Mouse (Mus musculus) limb, embryonic 14.5 days (tissue): ENCODE results near the gene Cul3. TPM values are rescaled to one million over a fixed set of nuclear protein-coding genes. Genes with fewer than 3 reads are reported as not detected.

Source experiments
- ATAC-seq: fragments of 200-750 bp; cut with Nextera tagmentation; 2 replicates; pipeline ENCODE4 v1.8.0; 2017; ENCODE audit warnings: low read depth, moderate number of reproducible peaks, moderate TSS enrichment; ENCODE audit not compliant: low FRiP score
- DNase-seq: peaks from one replicate; pipeline ENCODE4 v3.0.0-alpha.2; 2015; ENCODE audit warnings: low spot score
- H3K27ac ChIP-seq: fragments of 300-500 bp; sonication (generic); replicated peaks from 2 replicates; pipeline ENCODE4 v1.5.1; 2014; ENCODE audit warnings: low read depth, mild to moderate bottlenecking, low read length, moderate library complexity, mixed read lengths
- H3K27me3 ChIP-seq: fragments of 300-500 bp; sonication (generic); 2 replicates; pipeline ENCODE4 v1.6.1; 2014; ENCODE audit warnings: low read length, mixed read lengths; ENCODE audit not compliant: control insufficient read depth, insufficient read depth
- H3K36me3 ChIP-seq: fragments of 300-500 bp; sonication (generic); 2 replicates; pipeline ENCODE4 v1.6.1; 2014; ENCODE audit warnings: mild to moderate bottlenecking, low read length, moderate library complexity, mixed read lengths; ENCODE audit not compliant: control insufficient read depth, insufficient read depth
- H3K4me1 ChIP-seq: fragments of 300-500 bp; sonication (generic); 2 replicates; pipeline ENCODE4 v1.6.1; 2014; ENCODE audit warnings: antibody characterized with exemption, low read length, mixed read lengths; ENCODE audit not compliant: control insufficient read depth, insufficient read depth
- H3K4me2 ChIP-seq: fragments of 300-500 bp; sonication (generic); replicated peaks from 2 replicates; pipeline ENCODE4 v1.6.1; 2014; ENCODE audit warnings: low read depth, mild to moderate bottlenecking, low read length, moderate library complexity; ENCODE audit not compliant: severe bottlenecking
- H3K4me3 ChIP-seq: fragments of 300-500 bp; sonication (generic); replicated peaks from 2 replicates; pipeline ENCODE4 v1.5.1; 2014; ENCODE audit warnings: low read length
- H3K9ac ChIP-seq: fragments of 300-500 bp; sonication (generic); 2 replicates; pipeline ENCODE4 v1.6.1; 2014; ENCODE audit warnings: mild to moderate bottlenecking, low read depth, low read length, moderate library complexity; ENCODE audit not compliant: severe bottlenecking
- H3K9me3 ChIP-seq: fragments of 300-500 bp; sonication (generic); 2 replicates; pipeline ENCODE4 v1.6.1; 2016; ENCODE audit warnings: low read length; ENCODE audit not compliant: control insufficient read depth
- POLR2A ChIP-seq: fragments of 200-500 bp; IDR thresholded peaks from 2 replicates; pipeline ENCODE4 v1.8.0; 2012; ENCODE audit warnings: inconsistent platforms, mild to moderate bottlenecking, moderate library complexity, borderline replicate concordance; ENCODE audit not compliant: insufficient read depth, insufficient read length; ENCODE audit errors: extremely low read depth
- WGBS: fragments of 180-500 bp; shearing (Covaris S2); extraction: QIAGEN DNeasy Blood & Tissue Kit; methylation state at CpG from one replicate; pipeline ENCODE4 v1.1.7; 2014; 5-methylcytosine and 5-hydroxymethylcytosine counted together
- polyA plus RNA-seq, 2 experiments: library from polyadenylated mRNA; depleted of rRNA in 1 of 2; stranded (reverse) in 1 of 2; unstranded in 1 of 2; fragments of >200 nt; fragmentation: Nextera tagmentation in 1 of 2; extraction: Ambion mirVana in 1 of 2; gene quantifications; 2 replicates each; pipeline versions ENCODE4 v1.2.1 to v1.2.3; 2012 to 2014

The Cul3 gene
- polyA plus RNA-seq, 2 experiments, result 62.1 to 63.8 TPM

DNA sequence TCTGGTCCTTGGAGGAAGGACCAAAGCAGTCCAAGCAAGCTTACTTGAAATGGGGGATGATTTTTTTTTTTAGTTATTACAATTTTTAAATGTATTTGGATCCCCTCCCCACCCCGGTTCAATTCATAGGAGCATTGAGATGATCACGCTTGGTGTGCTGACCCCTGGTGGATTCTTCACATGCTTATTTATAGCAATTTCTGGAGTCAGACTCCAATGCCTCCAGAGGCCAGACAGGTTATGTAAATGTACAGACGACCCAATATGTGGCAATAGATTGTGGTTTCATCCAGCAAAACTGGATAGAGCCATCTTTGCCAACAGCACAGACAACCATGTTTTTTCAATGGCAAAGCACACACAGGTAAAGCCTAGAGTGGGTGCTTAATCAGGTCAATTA lies 96.2 kb downstream of the Cul3 start:
- no peaks in the 10 kb centered on the region for H3K36me3 ChIP-seq
- no peak for TF ChIP-seq POLR2A
- H3K4me3 ChIP-seq, result no peak overlapping the region
- H3K4me2 ChIP-seq, result no peak overlapping the region
- H3K27me3 ChIP-seq, result no peaks in the 10 kb centered on the region
- DNase-seq (no peak), ATAC-seq (no peak)
- no peak overlapping the region for H3K9ac ChIP-seq
- H3K27ac ChIP-seq, result no peak overlapping the region
- H3K4me1 ChIP-seq, result no peaks in the 10 kb centered on the region
- 75% methylated on average over 3 of the region's 3 CpGs for WGBS
- H3K9me3 ChIP-seq, result no peaks in the 10 kb centered on the region

DNA sequence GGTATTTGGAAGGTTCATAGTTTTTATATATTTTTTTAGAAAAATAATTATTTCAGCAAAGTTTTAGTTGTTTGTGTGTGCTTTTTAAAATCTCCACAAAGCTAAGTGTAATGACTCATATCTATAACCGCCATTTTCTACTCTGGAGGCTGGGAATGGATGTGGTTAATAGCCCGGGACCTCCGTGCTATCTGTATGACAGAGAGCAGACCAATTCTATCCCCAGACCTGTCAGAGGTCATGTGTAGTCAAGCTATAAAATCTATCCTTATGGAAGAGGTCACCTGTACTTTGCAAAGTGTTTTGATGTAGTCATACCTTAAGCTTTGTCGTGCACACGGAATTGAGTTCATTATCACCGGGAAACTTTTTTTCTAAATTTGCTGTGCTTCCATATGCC lies 98.7 kb downstream of the Cul3 start:
- no peaks in the 10 kb centered on the region for H3K36me3 ChIP-seq
- DNase-seq, result no peak
- no peaks in the 10 kb centered on the region for H3K4me1 ChIP-seq
- TF ChIP-seq POLR2A, result no peak
- no peak overlapping the region for H3K27ac ChIP-seq
- no peaks in the 10 kb centered on the region for H3K27me3 ChIP-seq
- no peak for ATAC-seq
- H3K4me3 ChIP-seq, result no peak overlapping the region
- 92% methylated on average over 6 of the region's 6 CpGs for whole genome bisulfite sequencing
- no peak overlapping the region for H3K4me2 ChIP-seq
- H3K9me3 ChIP-seq, result no peaks in the 10 kb centered on the region
- no peak overlapping the region for H3K9ac ChIP-seq

DNA sequence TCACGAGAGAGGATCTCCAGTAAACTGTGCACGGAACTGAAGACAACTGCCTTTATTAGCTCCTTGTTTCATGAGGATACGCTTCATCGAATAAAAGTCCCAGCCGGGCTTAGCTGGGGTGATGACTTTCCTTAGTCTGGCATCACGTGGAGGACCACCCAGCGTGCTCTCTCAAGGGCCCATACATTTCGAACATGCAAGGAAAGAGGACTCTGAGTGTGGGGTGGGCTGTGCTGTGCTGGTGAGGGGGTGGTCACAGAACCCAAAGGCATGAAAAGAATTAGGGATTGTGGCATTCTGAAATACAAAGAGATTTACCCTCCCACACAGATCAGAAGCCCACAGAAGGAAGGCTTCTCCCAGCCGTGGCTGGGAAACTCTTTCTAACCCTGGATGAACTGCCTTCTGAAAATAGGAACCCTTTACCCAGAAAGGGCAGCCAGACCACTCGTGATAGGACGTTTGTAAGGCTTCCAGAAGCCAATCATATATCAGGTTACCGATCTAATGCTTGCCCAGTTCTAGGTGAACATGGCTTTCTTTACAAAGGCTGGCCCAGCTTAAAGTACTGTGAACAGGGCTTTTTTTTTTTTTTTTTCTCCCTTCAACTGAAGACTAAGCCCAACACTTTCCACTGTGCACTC lies 100.1 kb downstream of the Cul3 start:
- no peak for TF ChIP-seq POLR2A
- Histone ChIP-seq H3K4me2 (no peak overlapping the region), H3K27ac (no peak overlapping the region), H3K9ac (no peak overlapping the region), H3K9me3 (no peaks in the 10 kb centered on the region), H3K36me3 (no peaks in the 10 kb centered on the region), H3K27me3 (no peaks in the 10 kb centered on the region), H3K4me3 (no peak overlapping the region), H3K4me1 (no peaks in the 10 kb centered on the region)
- DNase-seq (no peak), ATAC-seq (peak; percentile 30; the same call in 1 of the 2 replicates)
- 50% methylated on average over 12 of the region's 12 CpGs for WGBS

DNA sequence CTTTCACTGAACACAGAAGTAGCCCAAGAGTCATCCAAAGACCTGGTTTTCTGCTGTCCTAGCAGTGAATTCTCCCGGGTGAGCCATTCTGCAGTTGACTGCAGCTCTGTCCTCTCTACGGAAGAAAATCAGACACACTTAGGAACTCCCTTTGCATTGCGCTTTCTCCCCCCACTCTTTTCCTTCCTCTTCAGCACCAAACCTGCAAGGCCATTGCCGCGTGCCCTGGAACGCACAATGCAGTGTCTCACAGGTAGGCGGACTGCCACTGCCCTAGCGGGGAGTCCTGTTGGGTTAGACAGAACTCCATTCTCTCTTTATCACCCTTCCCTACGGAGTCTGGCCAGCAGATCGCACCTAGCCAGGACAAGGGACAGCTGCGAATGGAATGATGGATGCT lies 100.8 kb downstream of the Cul3 start:
- ATAC-seq (no peak), DNase-seq (no peak)
- H3K27ac ChIP-seq, result no peak overlapping the region
- H3K4me1 ChIP-seq, result no peaks in the 10 kb centered on the region
- no peaks in the 10 kb centered on the region for H3K36me3 ChIP-seq
- no peak overlapping the region for H3K9ac ChIP-seq
- no peaks in the 10 kb centered on the region for H3K27me3 ChIP-seq
- H3K4me2 ChIP-seq, result no peak overlapping the region
- no peak overlapping the region for H3K4me3 ChIP-seq
- no peak for TF ChIP-seq POLR2A
- no peaks in the 10 kb centered on the region for H3K9me3 ChIP-seq
- 79% methylated on average over 11 of the region's 11 CpGs for WGBS

DNA sequence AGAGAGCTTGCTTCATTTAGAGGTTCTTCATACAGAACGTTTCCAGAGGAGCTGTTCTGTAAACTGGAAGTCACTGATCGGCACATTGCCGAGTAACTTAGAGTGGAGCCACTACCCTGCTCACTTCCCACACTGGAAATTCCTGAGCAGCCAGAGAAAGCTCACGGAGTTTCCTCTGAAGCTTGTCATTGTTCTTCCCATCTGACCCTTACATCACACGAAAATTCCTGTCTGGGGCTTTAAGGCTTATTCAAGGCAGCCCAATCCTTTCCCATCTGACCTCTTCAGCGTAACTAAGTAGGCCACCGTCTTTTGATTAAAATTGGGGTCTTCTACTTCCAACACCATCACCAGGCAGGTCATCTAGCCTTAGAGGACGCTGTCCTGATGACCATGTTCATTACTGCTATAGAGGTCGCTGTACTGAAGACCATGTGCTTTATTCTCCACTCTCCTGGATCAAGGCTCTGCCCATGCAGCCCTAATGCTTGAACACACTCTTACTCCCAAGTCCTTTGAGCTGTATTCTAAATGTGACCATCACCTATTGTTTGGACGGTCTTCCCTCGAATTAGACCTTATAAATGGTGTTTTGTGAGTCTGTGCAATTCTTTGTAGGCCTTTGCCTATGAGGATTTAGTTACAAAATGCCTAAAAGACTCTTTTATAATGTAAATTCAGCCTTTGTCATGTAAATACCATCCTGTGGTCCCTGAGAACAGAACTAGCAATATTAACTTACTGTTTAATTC lies 103.2 kb downstream of the Cul3 start:
- DNase-seq, result no peak

More for the DNA sequence above, 103.2 kb downstream of the Cul3 start:
- 70% methylated on average over 11 of the region's 11 CpGs for WGBS
- Histone ChIP-seq H3K4me3 (no peak overlapping the region), H3K9me3 (no peaks in the 10 kb centered on the region), H3K4me1 (no peaks in the 10 kb centered on the region), H3K36me3 (no peaks in the 10 kb centered on the region), H3K27me3 (no peaks in the 10 kb centered on the region), H3K4me2 (no peak overlapping the region), H3K9ac (no peak overlapping the region), H3K27ac (no peak overlapping the region)
- TF ChIP-seq POLR2A, result no peak
- no peak for ATAC-seq
